Mouse (Mus musculus) spleen, adult 2 months (tissue): ENCODE results near the gene Pde2a. TPM values are rescaled to one million over a fixed set of nuclear protein-coding genes. Genes with fewer than 3 reads are reported as not detected.
A peak's percentile ranks its signal among the peaks of the same experiment; 100 is the strongest.

ENCODE experiments used
- DNase-seq, 2 experiments: peaks; one replicate each; pipeline versions ENCODE4 v3.0.0 to v3.0.0-alpha.2; 2012 to 2021; ENCODE audit warnings: low spot score in 2 of 2, low read depth in 1 of 2
- H3K27ac ChIP-seq: fragments of 200-500 bp; 2 replicates; pipeline ENCODE4 v1.5.1; 2012; ENCODE audit warnings: low read length, inconsistent platforms; ENCODE audit not compliant: insufficient read depth
- H3K27me3 ChIP-seq: fragments of 200-500 bp; 2 replicates; pipeline ENCODE4 v1.6.1; 2012; ENCODE audit warnings: mild to moderate bottlenecking, moderate library complexity, low read length, inconsistent platforms; ENCODE audit not compliant: control insufficient read depth, insufficient read depth
- H3K36me3 ChIP-seq: fragments of 200-500 bp; 2 replicates; pipeline ENCODE4 v1.6.1; 2012; ENCODE audit warnings: mild to moderate bottlenecking, low read length, inconsistent platforms; ENCODE audit not compliant: control insufficient read depth, insufficient read depth
- H3K4me1 ChIP-seq: fragments of 200-500 bp; 2 replicates; pipeline ENCODE4 v1.6.1; 2011; ENCODE audit warnings: inconsistent platforms; ENCODE audit not compliant: control insufficient read depth, insufficient read depth, insufficient read length
- H3K4me3 ChIP-seq: fragments of 200-500 bp; 2 replicates; pipeline ENCODE4 v1.5.1; 2011; ENCODE audit warnings: mild to moderate bottlenecking, inconsistent platforms; ENCODE audit not compliant: insufficient read depth, insufficient read length; ENCODE audit errors: extremely low read depth
- CTCF ChIP-seq: fragments of 200-500 bp; IDR thresholded peaks from 2 replicates; pipeline ENCODE4 v1.5.1; 2011; ENCODE audit warnings: mild to moderate bottlenecking, inconsistent platforms; ENCODE audit not compliant: insufficient read depth, insufficient read length, insufficient replicate concordance; ENCODE audit errors: extremely low read depth
- POLR2A ChIP-seq: fragments of 200-500 bp; IDR thresholded peaks from 2 replicates; pipeline ENCODE4 v1.6.1; 2011; ENCODE audit warnings: low read depth, low read length, inconsistent platforms
- WGBS: fragments of 180-500 bp; shearing (Covaris S2); methylation state at CpG from one replicate; pipeline ENCODE4 v1.1.7; 2018; 5-methylcytosine and 5-hydroxymethylcytosine counted together
- polyA plus RNA-seq: library from polyadenylated mRNA; depleted of rRNA; stranded (reverse); fragments of >200 nt; gene quantifications from 2 replicates; pipeline ENCODE4 v1.2.3, GENCODE M21; 2012

Pde2a gene
- polyA plus RNA-seq, 1 experiment = 48.4 TPM

- TF ChIP-seq POLR2A = no peak
- TF ChIP-seq CTCF = no peak
- peak overlapping the region; percentile 30 for H3K27ac ChIP-seq
- no peaks in the 10 kb centered on the region for H3K27me3 ChIP-seq
- WGBS = 42% methylated on average over 6 of the region's 6 CpGs
- no peak for DNase-seq
- no peaks in the 10 kb centered on the region for H3K36me3 ChIP-seq
- peaks cover 69% of the 10 kb centered on the region for H3K4me1 ChIP-seq
- no peak overlapping the region for H3K4me3 ChIP-seq
These were observed 33.6 kb downstream of the Pde2a start for GRCm38 (mm10) chr7:101455141-101455540.

GRCm38 (mm10) chr7:101456318-101456717 is 34.8 kb downstream of the Pde2a start:
- H3K36me3 ChIP-seq = no peaks in the 10 kb centered on the region
- H3K4me1 ChIP-seq = peaks cover 72% of the 10 kb centered on the region
- 81% methylated on average over 4 of the region's 4 CpGs for WGBS
- H3K27ac ChIP-seq = peak overlapping the region; percentile 17
- TF ChIP-seq CTCF = no peak
- TF ChIP-seq POLR2A = no peak
- DNase-seq = no peak
- H3K27me3 ChIP-seq = no peaks in the 10 kb centered on the region
- no peak overlapping the region for H3K4me3 ChIP-seq

- peaks cover 74% of the 10 kb centered on the region for H3K4me1 ChIP-seq
- DNase-seq = peak in 1 of 2 experiments; percentile 49
- H3K36me3 ChIP-seq = no peaks in the 10 kb centered on the region
- TF ChIP-seq CTCF (no peak), POLR2A (no peak)
- H3K27me3 ChIP-seq = no peaks in the 10 kb centered on the region
- H3K27ac ChIP-seq = peak overlapping the region; percentile 77
- H3K4me3 ChIP-seq = no peak overlapping the region; the same call in 1 of the 2 replicates
- WGBS = 18% methylated on average over 5 of the region's 5 CpGs
These were observed 35.3 kb downstream of the Pde2a start for GRCm38 (mm10) chr7:101456789-101457188.

- Histone ChIP-seq H3K27ac (peak overlapping the region; percentile 77), H3K27me3 (no peaks in the 10 kb centered on the region), H3K4me1 (peaks cover 79% of the 10 kb centered on the region), H3K4me3 (no peak overlapping the region), H3K36me3 (no peaks in the 10 kb centered on the region)
- WGBS = 62% methylated on average over 5 of the region's 5 CpGs
- no peak for TF ChIP-seq POLR2A
- no peak for TF ChIP-seq CTCF
- no peak for DNase-seq
These were observed 35.8 kb downstream of the Pde2a start for GRCm38 (mm10) chr7:101457283-101457682.

GRCm38 (mm10) chr7:101457801-101458200 is 36.3 kb downstream of the Pde2a start:
- WGBS = 9% methylated on average over 8 of the region's 8 CpGs
- H3K27me3 ChIP-seq = no peaks in the 10 kb centered on the region
- TF ChIP-seq POLR2A (no peak), CTCF (no peak)
- DNase-seq = no peak
- H3K4me1 ChIP-seq = peaks cover 80% of the 10 kb centered on the region
- peak overlapping the region; percentile 77 for H3K27ac ChIP-seq
- H3K4me3 ChIP-seq = no peak overlapping the region
- no peaks in the 10 kb centered on the region for H3K36me3 ChIP-seq

- no peaks in the 10 kb centered on the region for H3K36me3 ChIP-seq
- H3K27ac ChIP-seq = peak overlapping the region; percentile 77
- no peak overlapping the region for H3K4me3 ChIP-seq
- no peaks in the 10 kb centered on the region for H3K27me3 ChIP-seq
- DNase-seq = no peak
- WGBS = 67% methylated on average over 4 of the region's 4 CpGs
- peaks cover 76% of the 10 kb centered on the region for H3K4me1 ChIP-seq
- no peak for TF ChIP-seq CTCF
- no peak for TF ChIP-seq POLR2A
These were observed 36.8 kb downstream of the Pde2a start for GRCm38 (mm10) chr7:101458278-101458781.

GRCm38 (mm10) chr7:101459305-101459813 is 37.9 kb downstream of the Pde2a start:
- TF ChIP-seq CTCF (no peak), POLR2A (no peak)
- H3K36me3 ChIP-seq = no peaks in the 10 kb centered on the region
- no peaks in the 10 kb centered on the region for H3K27me3 ChIP-seq
- H3K27ac ChIP-seq = 0 out of 2 replicates have a peak overlapping the region, but pooled peaks have one; percentile 4
- H3K4me3 ChIP-seq = no peak overlapping the region
- no peak for DNase-seq
- H3K4me1 ChIP-seq = peaks cover 68% of the 10 kb centered on the region
- 42% methylated on average over 9 of the region's 9 CpGs for WGBS
